Mouse (Mus musculus) MEL (cell line): ENCODE measurements at regions not wholly inside any gene's neighbourhood (a gene's known extent, or its start where the extent isn't known, plus 50 kb on each side); places are given as distances from the start of the nearest gene placed in this dataset.

ENCODE experiments used
- DNase-seq: peaks from one replicate; pipeline ENCODE4 v3.0.0; 2011; ENCODE audit warnings: low read depth, low spot score
- H3K27ac ChIP-seq: 2 replicates; pipeline ENCODE4 v1.5.1; 2012; ENCODE audit warnings: low read depth, mild to moderate bottlenecking, control low read depth, low read length, moderate library complexity; ENCODE audit not compliant: control insufficient read depth
- H3K27me3 ChIP-seq, 2 experiments: fragments of 150-350 bp in 1 of 2; sonication (generic) in 1 of 2; 2 replicates each; pipeline ENCODE4 v1.6.1; 2012; ENCODE audit warnings: low read length in 2 of 2, mild to moderate bottlenecking in 2 of 2, improper control_type of control experiment in 1 of 2, moderate library complexity in 1 of 2; ENCODE audit not compliant: insufficient read depth in 2 of 2, control insufficient read depth in 1 of 2
- H3K36me3 ChIP-seq, 2 experiments: 2 replicates each; pipeline ENCODE4 v1.6.1; 2012 to 2014; ENCODE audit warnings: low read length in 2 of 2, improper control_type of control experiment in 1 of 2, inconsistent platforms in 1 of 2, mild to moderate bottlenecking in 1 of 2; ENCODE audit not compliant: insufficient read depth in 2 of 2, control insufficient read depth in 1 of 2
- H3K4me1 ChIP-seq, 2 experiments: fragments of 150-350 bp in 1 of 2; sonication (generic) in 1 of 2; 2 replicates each; pipeline ENCODE4 v1.6.1; 2012; ENCODE audit warnings: low read length in 2 of 2, improper control_type of control experiment in 1 of 2, mild to moderate bottlenecking in 1 of 2; ENCODE audit not compliant: insufficient read depth in 2 of 2, control insufficient read depth in 1 of 2
- H3K4me3 ChIP-seq, 2 experiments: fragments of 150-350 bp in 1 of 2; sonication (generic) in 1 of 2; 2 replicates each; pipeline ENCODE4 v1.5.1; 2012; ENCODE audit warnings: low read depth in 2 of 2, low read length in 2 of 2, mild to moderate bottlenecking in 2 of 2, moderate library complexity in 2 of 2, control low read depth in 1 of 2, improper control_type of control experiment in 1 of 2; ENCODE audit not compliant: control insufficient read depth in 1 of 2, insufficient read depth in 1 of 2
- H3K79me2 ChIP-seq: 2 replicates; pipeline ENCODE4 v1.6.1; 2012; ENCODE audit warnings: mild to moderate bottlenecking, low read length, moderate library complexity; ENCODE audit not compliant: control insufficient read depth, poor library complexity, insufficient read depth
- H3K9ac ChIP-seq: 2 replicates; pipeline ENCODE4 v1.6.1; 2012; ENCODE audit warnings: low read depth, mild to moderate bottlenecking, control low read depth, low read length, moderate library complexity; ENCODE audit not compliant: control insufficient read depth, poor library complexity, severe bottlenecking
- H3K9me3 ChIP-seq: fragments of 150-350 bp; sonication (generic); replicated peaks from 2 replicates; pipeline ENCODE4 v1.6.1; 2012; ENCODE audit warnings: mild to moderate bottlenecking, low read length, improper control_type of control experiment, moderate library complexity; ENCODE audit not compliant: insufficient read depth
- BHLHE40 ChIP-seq: IDR thresholded peaks from 2 replicates; pipeline ENCODE4 v1.6.1; 2012; ENCODE audit warnings: low read depth, mild to moderate bottlenecking, inconsistent platforms, low read length, improper control_type of control experiment, borderline replicate concordance
- CHD1 ChIP-seq: IDR thresholded peaks from 2 replicates; pipeline ENCODE4 v1.6.1; 2012; ENCODE audit warnings: low read depth, mild to moderate bottlenecking, inconsistent platforms, low read length, improper control_type of control experiment
- CHD2 ChIP-seq: IDR thresholded peaks from 2 replicates; pipeline ENCODE4 v1.6.1; 2011; ENCODE audit warnings: low read length, improper control_type of control experiment
- CTCF ChIP-seq, 3 experiments: IDR thresholded peaks in 2 of 3; conservative IDR thresholded peaks in 1 of 3; 2 replicates each; pipeline ENCODE4 v1.5.1; 2011 to 2012; ENCODE audit warnings: low read length in 3 of 3, low read depth in 2 of 3, mild to moderate bottlenecking in 2 of 3, improper control_type of control experiment in 1 of 3, inconsistent platforms in 1 of 3, mixed read lengths in 1 of 3, moderate library complexity in 1 of 3; ENCODE audit not compliant: control insufficient read depth in 1 of 3, insufficient read depth in 1 of 3, poor library complexity in 1 of 3, severe bottlenecking in 1 of 3
- ELF1 ChIP-seq: IDR thresholded peaks from 2 replicates; pipeline ENCODE4 v1.6.1; 2014; ENCODE audit warnings: low read depth, mild to moderate bottlenecking, inconsistent platforms, low read length, improper control_type of control experiment, moderate library complexity
- EP300 ChIP-seq, 2 experiments: IDR thresholded peaks; 2 replicates each; pipeline ENCODE4 v1.6.1; 2011; ENCODE audit warnings: improper control_type of control experiment in 2 of 2, low read length in 2 of 2, low read depth in 1 of 2, mild to moderate bottlenecking in 1 of 2
- GABPA ChIP-seq: IDR thresholded peaks from 2 replicates; pipeline ENCODE4 v1.6.1; 2012; ENCODE audit warnings: low read depth, mild to moderate bottlenecking, inconsistent platforms, low read length, improper control_type of control experiment, moderate library complexity
- GATA1 ChIP-seq: IDR thresholded peaks from 2 replicates; pipeline ENCODE4 v1.6.1; 2011; ENCODE audit warnings: low read depth, low read length, improper control_type of control experiment
- HCFC1 ChIP-seq: IDR thresholded peaks from 2 replicates; pipeline ENCODE4 v1.6.1; 2012; ENCODE audit warnings: low read depth, mild to moderate bottlenecking, inconsistent platforms, low read length, improper control_type of control experiment, moderate library complexity
- MAFK ChIP-seq: IDR thresholded peaks from 2 replicates; pipeline ENCODE4 v1.6.1; 2011; ENCODE audit warnings: low read depth, mild to moderate bottlenecking, low read length, improper control_type of control experiment, borderline replicate concordance
- MXI1 ChIP-seq: IDR thresholded peaks from 2 replicates; pipeline ENCODE4 v1.6.1; 2011; ENCODE audit warnings: mild to moderate bottlenecking, low read depth, low read length, improper control_type of control experiment
- MYC ChIP-seq: IDR thresholded peaks from 2 replicates; pipeline ENCODE4 v1.6.1; 2011; ENCODE audit warnings: low read depth, mild to moderate bottlenecking, low read length, improper control_type of control experiment, moderate library complexity
- NRF1 ChIP-seq: IDR thresholded peaks from 2 replicates; pipeline ENCODE4 v1.6.1; 2014; ENCODE audit warnings: low read depth, mild to moderate bottlenecking, inconsistent platforms, low read length, improper control_type of control experiment, moderate library complexity; ENCODE audit not compliant: poor library complexity, insufficient read depth, severe bottlenecking
- POLR2A ChIP-seq, 2 experiments: IDR thresholded peaks; 2 replicates each; pipeline ENCODE4 v1.6.1; 2011 to 2012; ENCODE audit warnings: low read length in 2 of 2, mild to moderate bottlenecking in 2 of 2, control low read depth in 1 of 2, improper control_type of control experiment in 1 of 2, low read depth in 1 of 2, moderate library complexity in 1 of 2; ENCODE audit not compliant: control insufficient read depth in 1 of 2, insufficient read depth in 1 of 2, poor library complexity in 1 of 2
- POLR2AphosphoS2 ChIP-seq: IDR thresholded peaks from 2 replicates; pipeline ENCODE4 v1.6.1; 2011; ENCODE audit warnings: low read length, improper control_type of control experiment
- POLR2AphosphoS5 ChIP-seq: IDR thresholded peaks from 2 replicates; pipeline ENCODE4 v1.6.1; 2012; ENCODE audit warnings: low read depth, borderline replicate concordance, mild to moderate bottlenecking, inconsistent platforms, low read length, moderate library complexity, mixed read lengths
- SIN3A ChIP-seq: IDR thresholded peaks from 2 replicates; pipeline ENCODE4 v1.6.1; 2012; ENCODE audit warnings: low read length, improper control_type of control experiment, inconsistent platforms
- SMC3 ChIP-seq: IDR thresholded peaks from 2 replicates; pipeline ENCODE4 v1.6.1; 2011; ENCODE audit warnings: low read depth, low read length, improper control_type of control experiment
- TBP ChIP-seq: IDR thresholded peaks from 2 replicates; pipeline ENCODE4 v1.8.0; 2011; ENCODE audit warnings: low read depth, low read length, improper control_type of control experiment
- USF1 ChIP-seq: IDR thresholded peaks from 2 replicates; pipeline ENCODE4 v1.6.1; 2014; ENCODE audit warnings: low read depth, mild to moderate bottlenecking, inconsistent platforms, low read length, improper control_type of control experiment, moderate library complexity
- USF2 ChIP-seq, 2 experiments: IDR thresholded peaks; 2 replicates each; pipeline ENCODE4 v1.6.1; 2011 to 2012; ENCODE audit warnings: improper control_type of control experiment in 2 of 2, low read length in 2 of 2, borderline replicate concordance in 1 of 2, inconsistent platforms in 1 of 2, low read depth in 1 of 2, mild to moderate bottlenecking in 1 of 2; ENCODE audit not compliant: insufficient read depth in 1 of 2
- ZC3H11A ChIP-seq: IDR thresholded peaks from 2 replicates; pipeline ENCODE4 v1.6.1; 2012; ENCODE audit warnings: low read depth, mild to moderate bottlenecking, inconsistent platforms, low read length, improper control_type of control experiment
- ZKSCAN1 ChIP-seq: IDR thresholded peaks from 2 replicates; pipeline ENCODE4 v1.6.1; 2012; ENCODE audit warnings: low read depth, mild to moderate bottlenecking, inconsistent platforms, low read length, improper control_type of control experiment, moderate library complexity
- ZMIZ1 ChIP-seq: IDR thresholded peaks from 2 replicates; pipeline ENCODE4 v1.6.1; 2012; ENCODE audit warnings: low read depth, mild to moderate bottlenecking, inconsistent platforms, low read length, improper control_type of control experiment, moderate library complexity
- ZNF384 ChIP-seq: IDR thresholded peaks from 2 replicates; pipeline ENCODE4 v1.6.1; 2012; ENCODE audit warnings: low read depth, mild to moderate bottlenecking, inconsistent platforms, low read length, improper control_type of control experiment

DNA sequence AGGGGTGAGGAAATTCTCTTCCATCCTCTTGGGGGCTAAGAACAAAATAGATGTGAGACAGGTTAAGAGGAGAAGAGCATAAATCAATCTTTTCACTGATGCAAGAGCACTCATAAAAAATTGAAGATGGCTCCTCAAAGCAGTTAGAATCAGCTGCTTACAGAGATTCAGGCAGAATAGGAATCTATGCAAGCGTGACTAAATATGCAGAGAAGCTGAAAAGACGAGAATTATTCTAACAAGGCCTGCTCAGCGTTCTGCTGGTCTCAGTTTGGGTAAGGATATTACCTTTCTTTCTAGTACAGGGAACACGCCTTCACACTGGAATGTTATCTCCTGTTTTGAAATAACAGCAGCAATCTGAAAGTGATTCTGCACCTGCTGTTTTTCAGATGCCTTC, 203.7 kb upstream of the Nwd2 start:
- H3K4me1 ChIP-seq, result no peaks in the 10 kb centered on the region
- H3K9ac ChIP-seq, result no peak overlapping the region
- no peaks in the 10 kb centered on the region for H3K36me3 ChIP-seq
- H3K4me3 ChIP-seq, result no peak overlapping the region
- DNase-seq, result no peak
- H3K9me3 ChIP-seq, result no peaks in the 10 kb centered on the region
- TF ChIP-seq POLR2AphosphoS5 (no peak), CTCF (IDR thresholded peaks at IDR 0.05 in 2 of 3, conservative IDR thresholded peaks at IDR 0.05 in 1 of 3; ENCODE audit: control insufficient read depth in 1 of 3, insufficient read depth in 1 of 3, low read depth in 2 of 3, low read length in 3 of 3, poor library complexity in 1 of 3, severe bottlenecking in 1 of 3) (no peak), ZC3H11A (no peak), EP300 (IDR thresholded peaks at IDR 0.05; ENCODE audit: low read depth in 1 of 2, low read length in 2 of 2) (no peak), SIN3A (no peak), MYC (no peak), USF1 (no peak), USF2 (IDR thresholded peaks at IDR 0.05; ENCODE audit: borderline replicate concordance in 1 of 2, insufficient read depth in 1 of 2, low read depth in 1 of 2, low read length in 2 of 2) (no peak), CHD2 (no peak), CHD1 (no peak), BHLHE40 (no peak), ZNF384 (no peak), TBP (no peak), MXI1 (no peak), ELF1 (no peak), POLR2AphosphoS2 (no peak), ZKSCAN1 (no peak)
- no peak overlapping the region for H3K27ac ChIP-seq
- H3K27me3 ChIP-seq, result no peaks in the 10 kb centered on the region
- no peaks in the 10 kb centered on the region for H3K79me2 ChIP-seq

DNA sequence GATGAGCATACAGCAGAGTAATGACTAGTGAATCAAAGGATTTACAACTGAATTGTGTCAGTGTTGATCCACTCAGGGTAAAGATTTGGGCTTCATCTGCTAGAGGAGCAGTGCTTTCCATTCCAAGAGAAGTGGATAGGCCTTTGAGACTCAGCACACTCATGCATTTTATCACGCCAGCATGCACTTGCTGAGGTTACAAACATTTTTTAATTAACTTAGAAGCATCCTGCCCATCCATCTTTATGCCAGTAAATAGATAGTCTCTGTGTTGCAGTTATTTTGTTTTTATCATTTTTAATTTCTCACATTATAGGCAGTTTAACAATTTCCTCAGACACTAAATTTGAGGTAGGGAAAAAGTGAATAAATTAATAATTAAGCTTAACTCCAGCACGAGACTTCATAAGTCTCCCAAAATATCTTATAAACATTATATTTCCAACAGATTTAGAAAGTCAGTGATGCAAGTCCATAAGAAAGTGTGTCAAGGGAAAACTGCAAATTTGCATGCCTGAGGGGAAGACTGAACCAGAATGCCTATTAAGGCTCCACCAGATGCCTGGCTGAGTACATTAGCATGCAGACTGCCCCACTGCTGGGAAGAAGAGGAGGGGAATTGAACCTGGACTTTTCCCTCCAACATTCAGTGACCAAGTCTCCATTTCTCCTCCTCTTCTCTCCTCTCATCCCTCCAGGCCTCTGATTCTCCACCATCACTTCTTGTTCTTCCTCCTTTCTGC, 180.2 kb upstream of the Nwd2 start:
- Histone ChIP-seq H3K27ac (no peak overlapping the region), H3K4me3 (no peak overlapping the region), H3K4me1 (no peaks in the 10 kb centered on the region), H3K9me3 (no peaks in the 10 kb centered on the region), H3K9ac (no peak overlapping the region), H3K79me2 (no peaks in the 10 kb centered on the region), H3K36me3 (no peaks in the 10 kb centered on the region), H3K27me3 (no peaks in the 10 kb centered on the region)
- no peak for TF ChIP-seq SMC3
- no peak for TF ChIP-seq MAFK
- no peak for TF ChIP-seq NRF1
- TF ChIP-seq ZMIZ1, result no peak
- TF ChIP-seq POLR2AphosphoS5, result no peak
- TF ChIP-seq ELF1, result no peak
- TF ChIP-seq GABPA, result no peak
- TF ChIP-seq GATA1, result no peak
- TF ChIP-seq CHD1, result no peak
- TF ChIP-seq ZC3H11A, result no peak
- no peak for TF ChIP-seq POLR2A (IDR thresholded peaks at IDR 0.05; ENCODE audit: control insufficient read depth in 1 of 2, insufficient read depth in 1 of 2, low read depth in 1 of 2, low read length in 2 of 2, poor library complexity in 1 of 2)
- no peak for TF ChIP-seq BHLHE40
- no peak for TF ChIP-seq POLR2AphosphoS2
- TF ChIP-seq HCFC1, result no peak
- no peak for TF ChIP-seq CHD2
- no peak for DNase-seq
